Mouse (Mus musculus): ENCODE measurements around the gene Hook2.

Hook2 gene

DNA sequence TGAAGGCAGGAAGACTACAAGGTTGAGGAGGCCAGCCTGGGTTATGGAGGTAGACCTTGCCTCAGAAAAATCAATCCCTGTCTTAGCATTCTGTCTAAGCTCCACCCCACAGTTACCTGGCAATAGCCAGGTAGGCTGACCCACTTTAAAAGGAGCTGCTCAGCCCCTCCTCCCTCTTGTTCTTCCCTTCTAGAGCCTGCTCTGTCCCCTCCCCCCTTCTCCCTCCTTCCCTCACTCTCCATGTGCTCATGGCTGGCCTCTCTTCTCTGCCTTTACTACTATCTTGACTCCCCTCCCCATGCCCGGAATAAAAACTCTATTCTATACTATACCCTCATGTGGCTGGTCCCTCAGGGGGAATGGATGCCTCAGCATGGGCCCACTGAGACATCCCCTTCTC lies 43.5 kb downstream of the Hook2 start:
- DNase-seq = no peak

DNA sequence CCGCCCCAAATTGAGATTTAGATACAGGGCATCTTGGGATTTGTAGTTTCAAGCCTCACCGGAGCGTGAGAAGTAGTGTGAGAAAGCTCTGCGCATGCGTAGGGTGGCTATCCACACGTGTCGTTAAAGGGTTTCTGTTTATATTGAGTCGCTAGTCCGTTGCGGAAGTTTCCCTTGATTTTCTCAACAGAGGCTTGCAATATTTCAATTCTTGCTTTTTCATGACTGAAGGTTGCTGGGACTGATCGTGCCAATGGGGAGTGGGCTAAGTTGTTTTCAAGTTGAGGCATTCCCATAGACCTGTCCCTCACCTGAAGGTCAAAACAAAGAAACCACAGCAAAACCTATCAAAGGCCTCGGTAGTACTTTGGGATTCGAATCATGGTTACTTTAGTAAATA lies 44.4 kb downstream of the Hook2 start:
- peak; percentile 81 for DNase-seq

DNA sequence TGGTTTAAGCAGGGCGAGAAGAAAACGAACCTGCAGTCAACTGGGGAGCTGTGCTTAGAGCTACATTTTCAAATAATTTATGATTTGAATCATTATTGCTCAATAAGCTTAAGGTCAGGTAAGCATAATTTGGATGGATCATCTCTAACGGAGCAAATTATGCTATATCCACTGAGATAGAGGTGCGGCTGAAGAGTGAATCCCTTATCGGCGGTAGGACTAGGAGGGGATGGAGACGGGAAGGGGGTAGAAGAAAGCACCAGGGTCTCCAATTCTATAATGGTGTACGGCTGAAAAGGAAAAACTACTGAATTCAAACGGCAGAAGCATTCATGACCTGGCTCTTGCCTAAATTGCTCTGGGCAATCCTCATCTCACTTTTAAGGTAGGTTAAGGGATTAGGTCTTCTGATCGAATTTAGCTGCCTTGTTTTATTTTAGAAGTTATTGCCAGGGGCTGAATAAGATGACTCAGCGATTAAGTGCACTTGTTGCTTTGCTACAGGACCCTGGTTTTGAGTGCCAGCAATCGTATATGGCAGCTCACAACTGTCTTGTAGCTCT lies 44.8 kb downstream of the Hook2 start:
- no peak for DNase-seq

DNA sequence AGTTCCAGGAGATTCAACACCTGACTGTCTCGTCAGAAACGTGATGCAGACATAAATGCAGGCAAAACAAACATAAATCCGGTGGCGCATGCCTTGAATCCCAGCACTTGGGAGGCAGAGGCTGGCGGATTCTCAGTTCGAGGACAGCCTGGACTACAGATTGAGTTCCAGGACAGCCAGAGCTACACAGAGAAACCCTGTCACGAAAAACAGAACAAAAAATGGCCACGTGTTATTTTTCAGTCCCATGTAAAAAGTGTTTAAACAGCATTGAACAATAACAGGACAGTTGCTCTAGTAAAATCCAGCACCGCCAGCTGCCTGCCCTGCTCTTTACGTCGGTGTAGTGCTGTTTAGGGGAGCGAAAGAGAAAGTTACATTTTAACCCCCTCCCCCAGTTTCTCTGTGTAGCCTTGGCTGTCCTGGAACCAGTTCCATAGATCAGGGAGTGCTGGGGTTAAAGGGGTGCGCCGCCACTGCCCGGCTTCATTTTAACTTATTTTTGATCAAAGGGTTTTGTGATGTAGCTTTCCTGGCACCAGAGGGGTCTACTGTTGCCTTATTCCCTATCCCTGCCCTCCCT lies 45.4 kb downstream of the Hook2 start:
- peak; percentile 27 for DNase-seq

DNA sequence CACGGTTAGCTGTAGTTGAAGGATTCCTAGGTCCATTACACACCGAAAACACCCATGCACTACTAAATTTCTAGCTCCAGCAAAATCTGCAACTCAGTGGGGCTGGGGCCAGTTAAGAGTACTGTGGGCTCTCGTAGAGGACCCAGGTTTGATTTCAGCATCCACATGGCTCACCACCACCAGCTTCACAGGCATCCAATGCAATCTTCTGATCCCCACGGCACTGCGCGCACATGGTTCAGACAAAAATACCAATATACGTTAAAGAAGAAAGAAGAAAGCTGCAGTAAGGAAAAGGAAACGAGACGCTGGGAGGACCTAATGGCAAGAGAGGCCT lies 45.9 kb downstream of the Hook2 start:
- no peak for DNase-seq

DNA sequence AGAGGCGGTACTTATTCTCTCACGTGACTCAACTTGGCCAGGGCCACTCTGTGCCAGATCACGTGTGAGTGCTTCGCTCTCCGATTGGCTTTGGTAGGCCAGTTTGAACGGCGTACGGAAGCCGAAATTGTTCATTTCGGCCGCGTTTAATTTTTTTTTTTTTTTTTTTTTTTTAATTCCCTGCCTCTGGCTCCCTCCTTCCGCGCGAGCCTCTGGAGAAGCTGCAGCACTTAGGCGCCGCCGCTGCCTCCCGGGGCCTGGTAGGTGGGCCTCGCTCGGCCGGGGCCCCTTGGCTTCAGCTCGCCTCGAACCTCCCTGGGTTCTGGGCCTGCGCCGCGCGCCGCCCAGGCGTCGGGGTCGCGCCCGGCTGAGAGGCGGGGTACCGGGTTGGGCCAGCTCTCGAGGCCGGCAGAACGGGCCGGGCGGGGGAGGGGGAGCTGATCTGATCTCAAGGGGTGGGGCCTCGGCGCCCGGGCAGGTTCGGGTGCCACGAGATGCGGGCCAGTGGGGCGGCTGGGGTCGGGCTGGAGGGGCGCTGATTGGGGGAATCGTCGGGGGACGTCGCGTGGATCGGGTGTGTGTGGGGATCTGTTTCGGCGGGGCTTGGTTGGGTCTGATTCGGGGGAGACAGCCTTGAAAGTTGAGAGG lies 46.4 kb downstream of the Hook2 start, which contains the start of gene Tnpo2:
Gene Tnpo2 (plus strand): TSS at position 198 of the 648 bp plus-strand sequence.
- peak; percentile 83 for DNase-seq

DNA sequence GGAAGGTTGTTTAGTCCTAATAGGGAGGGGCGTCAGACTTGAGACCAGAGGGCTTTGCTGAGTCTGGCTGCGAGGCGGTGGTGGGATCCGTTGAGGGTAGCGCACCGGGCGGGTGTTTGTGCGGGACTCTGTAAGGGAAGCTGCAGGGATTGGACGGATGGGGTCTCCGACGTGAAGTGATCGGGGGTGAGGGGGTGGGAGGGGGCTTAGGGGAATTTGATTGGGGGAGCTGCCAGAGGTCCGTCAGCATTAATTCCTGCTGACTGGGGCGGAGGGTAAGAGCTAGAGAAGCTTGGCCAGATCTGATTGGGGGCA lies 46.9 kb downstream of the Hook2 start:
- DNase-seq = no peak

DNA sequence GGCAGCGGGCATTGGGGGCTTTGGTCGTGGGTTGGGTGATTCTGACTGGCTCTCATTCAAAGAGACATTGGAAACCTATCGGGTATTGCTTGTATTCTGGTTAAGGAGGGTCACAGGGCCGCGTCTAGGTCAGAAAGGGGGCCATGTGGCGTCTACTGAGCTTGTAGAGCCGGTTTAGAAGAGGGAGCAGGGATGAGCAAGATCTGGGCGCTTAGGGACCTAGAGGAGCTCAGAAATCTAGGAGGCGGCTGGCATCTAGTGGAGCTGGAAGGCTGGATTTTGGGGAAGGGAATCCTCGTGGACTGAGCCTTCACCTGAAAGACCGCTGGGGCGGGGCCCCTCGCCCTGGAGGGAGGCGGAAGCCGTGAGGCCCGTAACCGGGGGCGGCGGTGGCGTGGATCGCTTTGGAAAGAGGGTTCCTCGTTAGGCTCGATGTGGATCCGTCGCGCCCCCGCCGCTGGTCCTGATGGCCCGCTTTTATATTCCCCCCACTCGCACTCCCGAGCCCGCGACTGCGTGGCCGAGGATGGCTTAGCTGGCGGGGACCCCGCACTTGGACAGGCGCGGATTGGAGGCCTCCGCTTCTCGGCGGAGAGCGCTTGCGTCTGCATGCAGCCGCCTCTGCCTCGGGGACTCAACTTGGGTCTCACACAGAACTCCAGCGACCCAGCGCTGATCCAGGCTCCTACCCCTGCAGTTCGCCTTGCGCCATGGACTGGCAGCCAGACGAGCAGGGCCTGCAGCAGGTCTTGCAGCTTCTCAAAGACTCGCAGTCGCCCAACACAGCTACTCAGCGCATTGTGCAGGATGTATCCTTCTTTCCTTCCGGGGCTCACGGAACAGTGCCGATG lies 47.5 kb downstream of the Hook2 start:
- DNase-seq = peak; percentile 79

DNA sequence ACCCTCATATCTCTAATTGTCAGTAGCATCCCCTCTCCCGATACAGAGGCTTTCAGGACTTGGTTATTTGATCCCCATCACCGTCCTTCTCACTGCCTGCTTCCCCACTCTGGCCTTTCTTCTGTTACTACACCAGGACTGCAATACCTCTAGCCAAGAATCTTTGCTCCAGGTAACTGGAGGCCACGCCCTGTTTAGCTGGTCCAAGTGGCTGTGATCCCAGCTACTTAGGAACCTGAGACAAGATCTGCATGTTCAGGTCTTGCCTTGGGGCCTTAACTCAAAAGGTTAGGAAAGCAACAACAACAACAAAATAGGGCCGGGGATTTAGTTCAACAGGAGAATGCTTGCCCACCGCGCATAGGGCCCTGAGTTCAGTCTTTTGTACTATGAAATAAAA lies 53.2 kb downstream of the Hook2 start:
- no peak for DNase-seq

All from thymus, postnatal 25 days (tissue).